Mouse (Mus musculus): ENCODE data around the gene Piga. TPM values are rescaled to one million over a fixed set of nuclear protein-coding genes. Genes with fewer than 3 reads are reported as not detected.

Piga gene
- polyA plus RNA-seq, 1 experiment: 0.23 TPM

- H3K36me3 ChIP-seq (ENCODE audit: control insufficient read depth): peaks cover 93% of the 10 kb centered on the region
- H3K4me1 ChIP-seq (ENCODE audit: control insufficient read depth): peaks cover 38% of the 10 kb centered on the region
These were observed 8.6 kb downstream of the Piga start for GRCm38 (mm10) chrX:164428224-164428623.

DNA sequence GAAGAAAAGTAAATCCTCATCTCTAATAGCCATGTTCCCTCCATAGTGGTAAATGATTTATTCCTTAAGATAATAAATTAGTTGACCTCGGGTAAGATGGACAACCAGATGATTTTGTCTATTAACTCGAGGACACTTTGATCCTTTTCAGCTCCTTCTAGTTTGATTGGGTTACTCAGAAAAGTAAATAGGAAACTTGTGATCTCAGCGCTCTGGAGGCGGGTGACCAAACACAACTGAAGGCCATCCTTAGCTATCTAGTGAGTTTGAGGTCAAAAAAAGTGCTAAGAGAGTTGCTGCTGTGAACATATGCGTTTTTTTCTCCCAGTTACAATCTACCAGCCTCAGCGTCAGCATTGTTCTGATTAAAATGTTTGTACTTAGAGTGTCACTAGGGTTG, 11.0 kb downstream of the Piga start:
- no peaks in the 10 kb centered on the region for H3K27me3 ChIP-seq (ENCODE audit: control insufficient read depth)
- H3K9me3 ChIP-seq (ENCODE audit: control insufficient read depth, low read length): no peaks in the 10 kb centered on the region
- no peak for TF ChIP-seq GATA1 (IDR thresholded peaks at IDR 0.05; ENCODE audit: low read length)
- no peak for TF ChIP-seq TAL1 (IDR thresholded peaks at IDR 0.05; ENCODE audit: low read length)
- no peak overlapping the region for H3K4me3 ChIP-seq (replicated peaks)
- H3K4me1 ChIP-seq (ENCODE audit: control insufficient read depth): peaks cover 18% of the 10 kb centered on the region
- H3K36me3 ChIP-seq (ENCODE audit: control insufficient read depth): peaks cover 94% of the 10 kb centered on the region

More at GRCm38 (mm10) chrX:164428224-164428623, 8.6 kb downstream of the Piga start:
- no peak overlapping the region for H3K4me3 ChIP-seq (replicated peaks)
- H3K27me3 ChIP-seq (ENCODE audit: control insufficient read depth): no peaks in the 10 kb centered on the region
- no peaks in the 10 kb centered on the region for H3K9me3 ChIP-seq (ENCODE audit: control insufficient read depth, low read length)
- TF ChIP-seq TAL1 (IDR thresholded peaks at IDR 0.05; ENCODE audit: low read length): no peak
- TF ChIP-seq GATA1 (IDR thresholded peaks at IDR 0.05; ENCODE audit: low read length): no peak

DNA sequence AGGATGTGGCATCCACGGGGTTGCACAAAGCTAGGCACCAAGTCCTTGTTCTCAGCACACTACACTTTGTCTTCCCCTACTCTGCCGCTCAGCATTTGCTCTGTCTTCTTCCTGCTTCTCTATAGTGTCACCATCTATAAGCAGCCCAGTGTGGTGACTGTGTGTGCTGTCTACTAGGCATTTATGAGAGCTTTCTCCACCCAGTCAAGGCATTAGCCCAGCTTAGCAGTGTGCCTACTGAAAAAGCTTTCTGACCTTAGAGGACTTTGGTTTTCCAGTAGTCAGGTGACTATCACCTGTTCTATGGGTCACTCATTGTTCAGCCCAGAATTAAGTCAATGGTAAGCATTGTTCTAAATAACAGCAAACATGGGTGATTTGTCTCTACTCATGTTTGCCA, 11.5 kb downstream of the Piga start:
- Histone ChIP-seq H3K9me3 (ENCODE audit: control insufficient read depth, low read length) (no peaks in the 10 kb centered on the region), H3K27me3 (ENCODE audit: control insufficient read depth) (no peaks in the 10 kb centered on the region), H3K4me3 (replicated peaks) (no peak overlapping the region), H3K4me1 (ENCODE audit: control insufficient read depth) (peaks cover 13% of the 10 kb centered on the region), H3K36me3 (ENCODE audit: control insufficient read depth) (peaks cover 92% of the 10 kb centered on the region)
- TF ChIP-seq TAL1 (IDR thresholded peaks at IDR 0.05; ENCODE audit: low read length) (no peak), GATA1 (IDR thresholded peaks at IDR 0.05; ENCODE audit: low read length) (no peak)

- peaks cover 10% of the 10 kb centered on the region for H3K4me1 ChIP-seq (ENCODE audit: control insufficient read depth)
- H3K36me3 ChIP-seq (ENCODE audit: control insufficient read depth): peaks cover 88% of the 10 kb centered on the region
- no peaks in the 10 kb centered on the region for H3K9me3 ChIP-seq (ENCODE audit: control insufficient read depth, low read length)
- no peak for TF ChIP-seq GATA1 (IDR thresholded peaks at IDR 0.05; ENCODE audit: low read length)
- no peak for TF ChIP-seq TAL1 (IDR thresholded peaks at IDR 0.05; ENCODE audit: low read length)
- no peaks in the 10 kb centered on the region for H3K27me3 ChIP-seq (ENCODE audit: control insufficient read depth)
- H3K4me3 ChIP-seq (replicated peaks): no peak overlapping the region
These were observed 12.0 kb downstream of the Piga start for GRCm38 (mm10) chrX:164431541-164431940.

- Histone ChIP-seq H3K4me3 (replicated peaks) (no peak overlapping the region), H3K4me1 (ENCODE audit: control insufficient read depth) (peaks cover 8% of the 10 kb centered on the region), H3K27me3 (ENCODE audit: control insufficient read depth) (no peaks in the 10 kb centered on the region), H3K36me3 (ENCODE audit: control insufficient read depth) (peaks cover 79% of the 10 kb centered on the region), H3K9me3 (ENCODE audit: control insufficient read depth, low read length) (no peaks in the 10 kb centered on the region)
- no peak for TF ChIP-seq GATA1 (IDR thresholded peaks at IDR 0.05; ENCODE audit: low read length)
These were observed 13.1 kb downstream of the Piga start for GRCm38 (mm10) chrX:164432682-164433081.

GRCm38 (mm10) chrX:164436709-164437108, 17.1 kb downstream of the Piga start, which contains the start of gene Asb11:
Gene Asb11, plus strand, starts transcription at chrX:164436994.
- Histone ChIP-seq H3K36me3 (ENCODE audit: control insufficient read depth) (peaks cover 41% of the 10 kb centered on the region), H3K9me3 (ENCODE audit: control insufficient read depth, low read length) (no peaks in the 10 kb centered on the region), H3K27me3 (ENCODE audit: control insufficient read depth) (no peaks in the 10 kb centered on the region), H3K4me3 (replicated peaks) (no peak within 1 kb of the TSS), H3K4me1 (ENCODE audit: control insufficient read depth) (peaks cover 6% of the 10 kb centered on the region)
- TF ChIP-seq GATA1 (IDR thresholded peaks at IDR 0.05; ENCODE audit: low read length) (no peak), TAL1 (IDR thresholded peaks at IDR 0.05; ENCODE audit: low read length) (no peak)

- Histone ChIP-seq H3K27me3 (ENCODE audit: control insufficient read depth) (no peaks in the 10 kb centered on the region), H3K4me3 (replicated peaks) (no peak overlapping the region), H3K36me3 (ENCODE audit: control insufficient read depth) (peaks cover 18% of the 10 kb centered on the region), H3K9me3 (ENCODE audit: control insufficient read depth, low read length) (no peaks in the 10 kb centered on the region), H3K4me1 (ENCODE audit: control insufficient read depth) (no peaks in the 10 kb centered on the region; the same call in 1 of the 2 replicates)
- TF ChIP-seq TAL1 (IDR thresholded peaks at IDR 0.05; ENCODE audit: low read length) (no peak), GATA1 (IDR thresholded peaks at IDR 0.05; ENCODE audit: low read length) (no peak)
These were observed 19.9 kb downstream of the Piga start for GRCm38 (mm10) chrX:164439462-164439861.

- Histone ChIP-seq H3K4me3 (replicated peaks) (no peak overlapping the region), H3K4me1 (ENCODE audit: control insufficient read depth) (peaks cover 3% of the 10 kb centered on the region), H3K36me3 (ENCODE audit: control insufficient read depth) (peaks cover 15% of the 10 kb centered on the region), H3K27me3 (ENCODE audit: control insufficient read depth) (no peaks in the 10 kb centered on the region), H3K9me3 (ENCODE audit: control insufficient read depth, low read length) (no peaks in the 10 kb centered on the region)
- TF ChIP-seq GATA1 (IDR thresholded peaks at IDR 0.05; ENCODE audit: low read length) (no peak), TAL1 (IDR thresholded peaks at IDR 0.05; ENCODE audit: low read length) (no peak)
These were observed 20.6 kb downstream of the Piga start for GRCm38 (mm10) chrX:164440140-164440539.

- Histone ChIP-seq H3K36me3 (ENCODE audit: control insufficient read depth) (peaks cover 10% of the 10 kb centered on the region), H3K9me3 (ENCODE audit: control insufficient read depth, low read length) (no peaks in the 10 kb centered on the region), H3K27me3 (ENCODE audit: control insufficient read depth) (no peaks in the 10 kb centered on the region), H3K4me3 (replicated peaks) (no peak overlapping the region), H3K4me1 (ENCODE audit: control insufficient read depth) (peaks cover 6% of the 10 kb centered on the region)
- TF ChIP-seq TAL1 (IDR thresholded peaks at IDR 0.05; ENCODE audit: low read length) (no peak), GATA1 (IDR thresholded peaks at IDR 0.05; ENCODE audit: low read length) (no peak)
These were observed 21.1 kb downstream of the Piga start for GRCm38 (mm10) chrX:164440703-164441102.

DNA sequence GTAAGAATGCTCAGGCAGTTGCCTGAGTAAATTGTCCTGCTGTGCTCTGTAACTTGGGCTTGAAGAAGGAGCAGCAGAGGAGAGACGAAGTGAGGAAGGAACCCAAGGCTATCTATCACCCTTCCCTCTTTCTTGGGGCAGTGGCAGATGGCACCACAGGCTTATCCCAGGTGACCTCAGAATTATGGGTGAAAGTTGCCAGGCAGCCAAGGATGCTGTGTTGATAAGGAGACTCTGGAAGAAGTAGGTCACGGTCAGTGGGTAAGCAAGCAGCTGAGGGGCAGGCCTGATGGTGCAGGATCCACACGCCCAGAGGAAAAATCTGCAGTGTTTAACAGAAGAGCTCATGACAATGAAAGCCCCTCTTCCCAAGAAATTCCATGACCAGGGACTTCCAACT, 21.7 kb downstream of the Piga start:
- H3K9me3 ChIP-seq (ENCODE audit: control insufficient read depth, low read length): peaks cover 2% of the 10 kb centered on the region
- H3K4me3 ChIP-seq (replicated peaks): no peak overlapping the region
- H3K27me3 ChIP-seq (ENCODE audit: control insufficient read depth): no peaks in the 10 kb centered on the region
- peaks cover 7% of the 10 kb centered on the region for H3K36me3 ChIP-seq (ENCODE audit: control insufficient read depth)
- no peak for TF ChIP-seq TAL1 (IDR thresholded peaks at IDR 0.05; ENCODE audit: low read length)
- TF ChIP-seq GATA1 (IDR thresholded peaks at IDR 0.05; ENCODE audit: low read length): no peak
- peaks cover 11% of the 10 kb centered on the region for H3K4me1 ChIP-seq (ENCODE audit: control insufficient read depth)

Data from erythroblast, embryonic 14.5 days (primary cell).